Mouse (Mus musculus) brain, embryonic 18.5 days (tissue): ENCODE results near the gene Ly6g6e.
"Not testable (repeated sequence)": the region's sequence is repeated elsewhere in the genome, so short reads cannot be mapped to it uniquely, and the experiment has no call there.

Experiments used
- DNase-seq: peaks from one replicate; pipeline ENCODE4 v3.0.0-alpha.2; 2012; ENCODE audit warnings: low read depth, low spot score

The Ly6g6e gene

DNA sequence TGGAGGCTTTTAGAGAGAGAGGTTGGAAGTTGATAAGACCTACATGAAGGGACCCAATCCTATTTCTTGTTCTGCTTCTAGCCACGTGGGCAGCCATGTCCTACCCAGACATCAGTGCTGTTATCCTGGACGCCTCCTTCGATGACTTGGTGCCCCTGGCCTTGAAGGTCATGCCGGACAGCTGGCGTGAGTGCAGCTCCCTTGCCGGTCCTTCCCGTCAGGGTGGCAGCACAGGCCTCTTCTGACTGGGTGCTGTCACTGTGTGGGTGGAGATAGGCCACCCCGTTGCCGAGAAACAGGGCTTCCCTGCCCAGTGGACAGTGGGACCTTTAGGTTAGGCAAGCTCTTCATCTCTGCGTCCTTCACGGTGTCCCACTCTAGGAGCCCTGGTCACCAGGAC is 24.5 kb downstream of the Ly6g6e start:
- no peak for DNase-seq

DNA sequence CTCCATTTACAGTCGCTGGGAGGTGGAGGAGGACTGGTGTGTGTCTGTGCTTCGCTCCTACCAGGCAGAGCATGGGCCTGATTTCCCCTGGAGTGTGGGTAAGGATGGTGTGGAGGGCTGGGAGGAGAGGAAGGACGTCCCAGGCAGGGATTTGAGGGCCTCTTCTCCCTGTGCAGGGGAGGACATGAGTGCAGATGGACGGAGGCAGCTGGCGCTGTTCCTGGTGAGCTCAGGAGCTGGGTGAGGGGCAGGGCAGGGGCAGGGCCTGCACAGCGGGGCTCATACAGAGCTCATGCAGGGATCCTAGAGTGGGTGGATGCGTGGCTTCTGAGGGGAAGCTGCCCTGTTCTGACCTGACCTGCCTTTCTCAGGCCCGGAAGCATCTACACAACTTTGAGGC is 25.6 kb downstream of the Ly6g6e start:
- DNase-seq, result no peak

DNA sequence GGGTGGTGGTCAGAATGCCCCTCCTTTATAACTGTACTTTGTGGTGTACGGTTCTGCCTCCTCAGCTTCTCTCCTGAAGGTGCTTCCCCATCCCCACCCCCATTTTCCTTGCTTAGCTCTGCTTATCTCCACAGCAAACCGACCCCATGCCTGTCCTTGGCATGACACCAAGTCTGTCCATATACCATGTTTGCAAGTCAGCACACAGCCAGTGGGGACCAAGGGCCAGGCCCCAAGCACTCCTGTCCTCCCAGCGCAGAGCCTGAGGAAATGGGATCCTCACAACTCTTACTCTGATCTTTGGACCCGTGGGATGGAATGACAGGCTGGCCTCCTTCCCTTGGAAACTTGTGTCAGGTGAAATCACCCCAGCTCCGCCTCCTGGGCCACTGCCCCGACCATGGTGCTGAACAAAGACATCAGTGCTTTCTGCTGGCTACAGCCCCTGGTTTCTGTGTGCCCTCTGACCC is 26.6 kb downstream of the Ly6g6e start:
- DNase-seq, result no peak

DNA sequence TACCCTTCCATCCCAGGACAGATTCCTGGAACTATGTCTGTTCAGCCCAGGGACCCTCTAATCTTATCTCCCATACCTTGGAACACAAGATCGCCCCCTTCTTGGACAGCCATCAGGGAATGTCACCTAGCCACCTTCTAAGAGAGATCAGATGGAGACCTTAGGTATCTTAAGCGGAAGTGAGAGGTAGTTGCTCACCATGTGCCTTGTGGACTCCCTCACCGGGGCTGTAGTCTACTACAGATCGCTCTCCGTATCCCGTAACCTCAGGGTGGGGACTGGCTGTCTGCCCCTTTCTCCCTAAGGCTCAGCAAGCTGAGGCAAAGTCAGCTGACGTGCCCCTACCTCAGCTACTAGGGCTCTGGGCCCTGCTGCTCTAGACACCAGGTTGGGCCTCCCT is 27.4 kb downstream of the Ly6g6e start:
- no peak for DNase-seq

DNA sequence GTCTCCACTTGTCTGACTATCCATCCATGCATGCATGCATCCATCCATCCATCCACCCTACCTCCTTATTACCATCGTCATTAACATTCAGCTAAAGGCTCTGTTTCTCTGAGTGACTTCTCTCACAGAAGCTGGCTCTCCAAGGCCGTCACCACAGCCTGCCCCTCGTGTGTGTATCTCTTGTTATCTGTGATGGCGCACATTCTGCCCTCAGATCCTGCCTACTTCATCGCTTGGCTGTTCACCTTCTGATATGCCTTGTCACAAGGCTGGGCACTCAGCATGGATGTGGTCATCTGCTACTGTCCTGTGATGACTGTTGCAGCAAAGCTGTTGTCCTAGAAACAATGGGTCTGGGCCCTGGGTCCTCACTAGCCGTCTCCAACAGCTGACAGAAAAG is 28.1 kb downstream of the Ly6g6e start:
- DNase-seq, result no peak

DNA sequence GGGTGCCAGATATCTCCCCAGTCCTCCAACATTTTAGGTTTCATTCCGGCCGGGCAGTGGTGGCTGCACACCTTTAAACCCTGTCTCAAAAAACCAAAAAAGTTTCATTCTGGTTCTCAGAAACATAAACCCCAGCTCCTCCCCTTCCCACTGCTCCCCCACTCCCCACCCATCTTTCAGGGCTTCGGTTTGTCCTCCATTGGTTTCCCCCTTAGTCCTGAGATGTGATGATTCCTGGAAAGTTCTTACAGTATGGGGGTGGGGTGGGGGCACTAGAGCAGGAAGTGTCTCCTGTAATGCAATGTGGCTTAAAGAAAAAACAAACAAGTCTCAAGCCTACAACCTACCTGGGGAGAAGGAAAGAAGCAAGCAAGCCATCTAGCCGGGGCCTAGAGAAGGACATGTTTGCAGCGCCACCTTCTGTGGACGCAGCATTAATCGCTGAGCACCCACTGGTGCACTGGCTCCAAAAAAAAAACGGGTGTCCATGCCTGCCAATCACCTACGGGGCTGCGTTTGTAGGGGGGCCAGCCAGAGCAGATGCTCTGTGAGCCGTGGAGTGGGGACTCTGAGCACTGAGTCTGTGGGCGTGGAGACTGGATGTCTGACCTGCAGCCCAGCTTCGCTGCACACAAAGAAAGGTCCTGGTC is 29.2 kb downstream of the Ly6g6e start:
- no peak for DNase-seq

DNA sequence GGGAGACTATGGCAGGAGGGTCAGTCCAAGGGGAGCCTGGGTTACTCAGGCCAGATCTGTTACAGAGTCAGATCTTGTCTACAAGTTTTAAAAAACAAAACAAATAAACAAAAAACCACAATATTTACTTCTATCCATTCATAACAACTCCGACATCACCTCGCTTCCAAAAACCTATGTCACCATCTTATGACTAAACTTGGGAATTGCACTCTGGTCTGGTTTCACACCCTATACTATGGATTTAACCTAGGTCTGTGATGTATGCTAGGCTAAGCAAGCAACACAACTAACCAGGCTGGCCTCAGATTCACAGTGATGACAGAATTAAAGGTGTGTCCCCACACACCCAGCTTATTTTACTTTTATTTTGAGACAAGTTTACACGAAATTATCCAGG is 29.8 kb downstream of the Ly6g6e start:
- DNase-seq, result no peak

DNA sequence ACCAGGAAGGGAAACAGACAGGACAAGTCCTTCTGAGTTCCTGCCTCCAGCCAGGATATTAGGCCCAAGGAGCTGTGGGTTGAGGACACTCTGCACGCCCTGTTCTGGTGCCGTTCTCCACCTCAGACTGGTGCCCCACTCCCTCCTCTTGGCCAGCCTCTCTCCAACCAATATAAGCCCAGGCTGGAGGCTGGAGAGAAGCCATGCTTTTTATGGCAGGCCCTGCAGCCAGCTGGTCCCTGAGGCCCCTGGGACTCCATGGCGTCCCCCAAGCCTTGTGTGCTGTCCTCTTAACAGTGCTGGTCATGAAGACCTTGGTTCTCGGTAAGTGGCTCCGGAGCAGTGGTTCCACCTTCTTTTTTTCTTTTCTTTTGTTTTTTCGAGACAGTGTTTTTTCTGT is 31.4 kb downstream of the Ly6g6e start, which contains the start of gene Ly6g5c:
TSS of gene Ly6g5c (plus strand) at position 183 of the 400 bp plus-strand sequence.
- DNase-seq, result no peak

DNA sequence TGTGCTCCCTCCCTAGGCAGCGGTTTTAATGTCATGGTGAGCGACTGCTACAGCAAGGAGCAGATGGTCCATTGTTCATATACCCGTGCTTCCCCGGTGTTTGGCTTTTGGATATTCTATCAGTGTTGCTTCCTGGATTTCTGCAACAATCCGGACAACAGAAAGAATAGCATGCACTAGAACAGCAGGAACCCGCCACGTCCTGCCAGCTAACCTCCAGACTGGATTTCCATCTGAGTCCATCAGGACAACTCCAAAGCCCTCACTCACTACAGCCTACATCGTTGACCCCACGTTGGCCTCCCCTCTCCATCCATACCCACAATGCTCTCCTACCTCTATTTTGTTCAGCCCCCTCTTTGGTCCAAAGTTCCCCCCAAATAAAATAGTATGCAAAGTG is 35.1 kb downstream of the Ly6g6e start:
- no peak for DNase-seq

DNA sequence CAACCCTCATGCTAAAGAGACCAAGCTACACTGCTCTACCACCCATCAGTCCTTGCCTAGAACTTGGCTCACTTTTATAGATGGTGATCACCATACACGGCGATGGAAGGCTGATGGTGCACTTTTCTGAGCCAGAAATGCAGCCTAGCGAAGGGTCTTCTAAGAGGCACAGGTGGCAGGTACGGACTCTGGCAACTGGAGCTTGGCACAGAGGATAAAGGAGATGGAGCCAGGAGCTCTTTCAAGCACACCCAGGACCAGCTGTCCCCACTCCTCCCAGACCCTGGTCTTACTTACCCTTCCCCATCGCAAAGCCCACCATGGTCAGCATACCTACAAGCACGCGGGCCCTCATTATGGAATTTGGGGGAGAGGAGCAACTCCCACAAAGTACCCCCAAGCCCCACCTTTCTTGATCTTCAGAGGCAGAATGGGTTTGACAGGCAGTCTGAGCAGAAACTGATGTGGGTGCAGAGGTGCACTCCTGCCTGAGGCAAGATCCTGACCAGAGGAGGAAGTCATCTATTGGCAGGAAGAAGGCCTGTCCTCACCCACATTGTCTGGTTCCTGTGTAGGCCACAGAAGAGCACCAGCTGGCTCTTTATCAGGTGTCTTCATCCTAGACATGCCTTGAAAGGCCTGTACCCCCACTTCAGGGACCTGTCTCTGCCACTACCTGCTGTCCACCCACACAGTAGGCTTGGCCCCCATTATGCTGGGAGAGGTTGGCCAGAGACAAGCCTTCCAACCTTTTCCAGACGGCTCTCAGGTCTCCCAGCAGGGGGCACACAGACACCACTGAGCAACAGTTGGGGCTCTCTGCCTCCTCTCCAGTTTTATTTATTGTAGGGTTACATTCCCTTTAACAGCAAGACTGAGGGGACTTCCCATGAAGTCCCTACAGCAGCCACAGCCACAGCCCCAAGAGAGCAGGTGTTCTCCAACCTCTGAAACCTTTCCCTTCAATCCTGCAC is 38.6 kb downstream of the Ly6g6e start, which contains the start of gene Ly6g5b:
TSS of gene Ly6g5b (minus strand) at position 383 of the 974 bp plus-strand sequence.
- DNase-seq, result no peak

DNA sequence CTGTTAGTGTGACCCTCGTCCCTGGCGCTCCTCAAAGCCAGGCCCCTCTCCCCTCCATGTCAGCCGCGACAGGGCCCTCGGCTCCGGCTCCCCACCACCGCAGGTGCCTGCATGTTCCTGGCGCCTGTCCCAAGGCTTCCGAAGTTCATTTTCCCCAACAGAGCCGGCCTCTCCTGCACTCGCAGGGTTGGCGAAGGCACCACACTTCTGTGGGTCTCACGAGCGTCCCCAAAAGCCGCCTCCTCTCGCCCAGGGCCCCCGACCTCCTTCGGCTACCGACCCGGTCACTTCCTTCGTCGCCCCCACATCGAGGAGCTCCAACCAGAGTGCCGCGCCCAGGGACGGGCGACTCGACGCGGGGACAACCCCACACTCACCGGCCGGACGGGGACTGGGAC is 44.0 kb downstream of the Ly6g6e start:
- DNase-seq, result no peak

DNA sequence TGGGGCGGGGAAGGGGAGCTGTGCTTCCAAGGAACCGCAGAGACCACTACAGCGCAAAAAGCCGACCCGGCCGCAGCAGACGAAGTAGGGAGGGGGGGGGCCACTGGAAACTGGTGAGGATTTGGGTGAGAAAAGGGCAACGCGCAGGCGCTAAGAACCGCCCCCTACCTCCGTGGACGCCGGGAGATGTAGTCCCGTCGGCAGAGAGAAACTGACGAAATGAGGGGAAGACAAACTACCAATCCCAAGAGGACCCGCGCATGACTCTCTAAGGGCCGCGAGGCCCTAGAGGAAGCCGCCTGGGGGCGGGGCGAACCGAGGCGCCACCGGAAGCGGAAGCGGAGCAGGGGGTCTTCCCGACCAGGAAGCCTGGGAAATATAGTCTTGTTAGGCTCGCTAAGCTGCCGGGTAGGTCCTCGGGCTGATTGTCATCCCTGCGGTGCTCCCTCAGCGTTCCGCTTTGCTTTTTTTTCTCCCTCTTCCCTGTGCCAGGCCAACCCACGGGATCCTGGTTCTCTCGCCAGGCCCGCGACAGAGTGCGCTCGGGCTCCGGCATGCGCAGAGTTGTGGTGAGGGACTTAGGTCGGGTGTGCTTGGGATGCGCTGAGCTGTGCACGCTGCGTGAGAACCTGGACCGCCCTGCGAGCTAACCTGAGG is 44.6 kb downstream of the Ly6g6e start, which contains the start of gene Gpank1:
TSS of gene Gpank1 (plus strand) at position 313 of the 657 bp plus-strand sequence.
- DNase-seq, result peak; percentile 98

DNA sequence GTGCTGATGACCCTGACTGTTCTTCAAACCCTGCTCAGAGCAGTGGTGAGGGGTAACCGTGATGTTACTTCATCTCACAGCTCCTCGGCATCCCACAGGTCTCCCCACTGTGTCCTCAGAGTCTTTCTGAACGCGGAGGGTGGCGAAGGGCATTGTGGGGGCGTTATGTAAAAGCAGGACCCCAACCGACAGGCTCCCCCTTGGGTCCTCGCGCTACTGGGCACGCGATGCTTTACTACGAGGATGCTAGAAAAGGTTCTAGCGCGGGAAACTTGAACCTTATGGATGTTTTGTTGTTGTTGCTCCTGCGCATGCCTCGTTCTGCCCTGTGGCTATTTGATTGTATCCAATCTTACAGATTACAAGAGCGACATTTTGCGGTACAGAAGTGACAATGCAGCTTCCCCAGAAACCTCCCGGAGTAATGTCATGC is 45.2 kb downstream of the Ly6g6e start, which contains the start of gene Csnk2b:
TSS of gene Csnk2b (minus strand) at position 183 of the 433 bp plus-strand sequence.
- peak; percentile 68 for DNase-seq

DNA sequence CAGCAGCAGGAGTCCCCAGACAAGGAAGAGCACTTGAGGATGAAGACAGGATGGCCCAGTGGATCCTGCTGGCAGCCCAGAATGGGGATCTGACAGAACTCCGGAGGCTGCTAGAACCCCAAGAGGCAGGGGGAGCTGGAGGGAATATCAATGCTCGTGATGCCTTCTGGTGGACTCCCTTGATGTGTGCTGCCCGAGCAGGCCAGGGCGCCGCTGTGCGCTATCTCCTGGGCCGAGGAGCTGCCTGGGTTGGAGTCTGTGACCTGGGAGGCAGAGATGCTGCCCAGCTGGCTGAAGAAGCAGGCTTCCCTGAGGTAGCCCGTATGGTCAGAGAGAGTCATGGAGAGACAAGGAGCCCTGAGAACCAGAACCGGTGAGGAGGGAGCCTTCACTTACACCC is 46.6 kb downstream of the Ly6g6e start:
- DNase-seq, result not testable (repeated sequence)

DNA sequence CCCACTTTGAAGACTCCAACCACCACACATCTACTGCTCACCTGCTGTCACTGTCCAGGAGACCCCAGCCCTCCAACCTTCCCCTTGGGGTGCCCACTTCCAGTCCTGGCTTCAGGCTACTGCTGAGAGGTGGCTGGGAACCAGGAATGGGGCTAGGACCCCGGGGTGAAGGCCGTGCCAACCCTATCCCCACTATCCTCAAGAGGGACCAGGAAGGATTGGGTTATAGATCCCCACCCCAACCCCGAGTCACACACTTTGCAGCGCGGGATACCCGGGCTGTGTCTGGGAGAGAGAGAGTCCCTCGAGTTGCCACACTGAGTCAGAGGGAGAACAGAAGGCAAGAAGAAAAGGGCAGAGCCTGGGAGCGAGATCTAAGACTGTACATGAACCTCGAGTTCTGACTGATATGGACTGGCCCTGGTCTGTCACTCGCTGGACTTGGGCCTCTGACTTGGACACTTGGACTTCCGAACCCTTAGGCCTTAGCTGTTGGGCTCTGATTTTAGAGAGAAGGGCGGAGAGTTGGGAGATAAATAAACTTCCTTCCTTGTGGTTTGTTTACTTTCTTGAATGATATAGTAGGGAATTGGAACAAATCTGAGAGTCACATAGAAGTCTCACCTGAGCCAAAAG is 47.7 kb downstream of the Ly6g6e start:
- DNase-seq, result not testable (repeated sequence)

DNA sequence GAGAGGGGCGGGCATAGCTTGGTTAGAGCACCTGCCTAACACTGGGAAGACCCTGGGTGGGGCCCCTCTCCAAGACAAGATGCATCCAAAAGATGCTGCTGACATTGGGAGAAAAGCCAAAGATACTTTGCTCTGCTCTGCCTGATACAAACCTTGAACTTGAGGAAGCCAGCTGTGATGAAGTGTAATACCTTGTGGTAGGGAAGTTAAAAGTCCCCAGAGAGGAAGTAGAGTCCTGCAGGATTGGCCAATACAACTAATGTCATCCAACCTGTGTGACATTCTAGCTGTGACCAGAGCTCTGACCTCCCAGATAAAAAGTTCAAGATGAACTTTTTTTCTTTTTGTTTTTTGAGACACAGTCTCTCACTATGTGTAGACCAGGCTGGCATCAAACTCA is 48.4 kb downstream of the Ly6g6e start:
- no peak for DNase-seq

DNA sequence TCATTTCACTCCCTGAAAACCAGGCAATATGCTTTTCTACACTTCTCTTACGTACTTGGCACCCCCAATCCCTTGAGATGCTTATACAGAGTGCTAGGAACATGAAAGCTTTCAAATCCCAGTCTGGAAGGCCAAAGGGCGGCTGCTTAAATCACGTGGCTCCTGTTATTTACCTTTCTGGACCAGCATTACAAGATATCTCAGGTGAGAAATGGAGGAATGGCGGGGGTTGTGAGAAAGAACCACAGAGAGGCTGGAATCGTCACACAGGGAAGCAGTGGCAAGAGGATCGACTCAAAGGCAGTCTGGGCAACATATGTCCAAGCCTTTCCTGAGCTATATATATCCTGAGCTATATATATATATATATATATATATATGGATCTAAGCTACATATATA is 48.9 kb downstream of the Ly6g6e start:
- DNase-seq, result no peak

DNA sequence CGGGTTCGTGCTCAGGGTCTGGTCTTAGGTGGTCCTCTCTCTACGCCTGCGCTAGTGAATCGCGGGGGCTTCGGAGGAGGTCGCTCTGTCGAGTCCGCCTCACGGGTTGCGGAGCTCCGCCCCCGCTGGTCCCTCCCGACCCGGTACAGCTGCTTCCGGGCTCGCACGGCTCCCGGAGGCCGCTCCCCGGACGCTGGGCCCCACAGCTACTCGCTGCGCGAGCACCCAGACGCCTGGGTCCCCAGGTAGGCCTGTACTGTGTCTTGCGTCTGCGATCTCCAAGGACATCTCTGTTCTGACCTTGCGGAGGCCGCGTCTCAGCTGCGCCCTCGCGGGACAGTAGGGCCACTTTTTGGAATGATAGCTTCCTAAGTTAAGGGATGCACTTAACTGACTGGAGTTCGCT is 49.5 kb downstream of the Ly6g6e start, which contains the start of gene D17H6S53E:
TSS of gene D17H6S53E (plus strand) at position 168 of the 406 bp plus-strand sequence.
- peak; percentile 49 for DNase-seq

DNA sequence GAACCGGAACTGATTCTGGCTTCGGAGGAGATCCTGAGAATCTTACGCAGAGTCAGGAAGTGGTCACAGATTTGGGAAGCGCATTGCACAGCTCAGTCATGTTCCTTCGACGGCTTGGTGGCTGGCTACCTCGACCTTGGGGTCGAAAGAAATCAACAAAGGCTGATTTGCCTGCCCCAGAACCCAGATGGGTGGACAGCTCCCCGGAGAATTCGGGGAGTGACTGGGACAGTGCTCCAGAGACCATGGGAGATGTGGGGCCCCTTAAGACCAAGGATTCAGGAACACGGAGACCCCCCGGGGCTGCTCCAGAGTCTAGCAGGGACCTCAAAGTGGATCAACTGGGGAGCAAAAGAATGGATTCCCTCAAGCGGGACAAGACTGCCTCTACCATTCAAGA is 50.3 kb downstream of the Ly6g6e start:
- DNase-seq, result no peak
